Mouse (Mus musculus) B cell, adult 62 days (primary cell): ENCODE results near the gene Susd1. TPM values are rescaled to one million over a fixed set of nuclear protein-coding genes. Genes with fewer than 3 reads are reported as not detected.

Experiments
- total RNA-seq: library from RNA; stranded (reverse); gene quantifications from 4 replicates; pipeline ENCODE4 v1.2.4, GENCODE M21; 2023

The Susd1 gene
- 73.2 to 86.6 TPM (median 80.0 TPM) in 4 replicates for total RNA-seq

DNA sequence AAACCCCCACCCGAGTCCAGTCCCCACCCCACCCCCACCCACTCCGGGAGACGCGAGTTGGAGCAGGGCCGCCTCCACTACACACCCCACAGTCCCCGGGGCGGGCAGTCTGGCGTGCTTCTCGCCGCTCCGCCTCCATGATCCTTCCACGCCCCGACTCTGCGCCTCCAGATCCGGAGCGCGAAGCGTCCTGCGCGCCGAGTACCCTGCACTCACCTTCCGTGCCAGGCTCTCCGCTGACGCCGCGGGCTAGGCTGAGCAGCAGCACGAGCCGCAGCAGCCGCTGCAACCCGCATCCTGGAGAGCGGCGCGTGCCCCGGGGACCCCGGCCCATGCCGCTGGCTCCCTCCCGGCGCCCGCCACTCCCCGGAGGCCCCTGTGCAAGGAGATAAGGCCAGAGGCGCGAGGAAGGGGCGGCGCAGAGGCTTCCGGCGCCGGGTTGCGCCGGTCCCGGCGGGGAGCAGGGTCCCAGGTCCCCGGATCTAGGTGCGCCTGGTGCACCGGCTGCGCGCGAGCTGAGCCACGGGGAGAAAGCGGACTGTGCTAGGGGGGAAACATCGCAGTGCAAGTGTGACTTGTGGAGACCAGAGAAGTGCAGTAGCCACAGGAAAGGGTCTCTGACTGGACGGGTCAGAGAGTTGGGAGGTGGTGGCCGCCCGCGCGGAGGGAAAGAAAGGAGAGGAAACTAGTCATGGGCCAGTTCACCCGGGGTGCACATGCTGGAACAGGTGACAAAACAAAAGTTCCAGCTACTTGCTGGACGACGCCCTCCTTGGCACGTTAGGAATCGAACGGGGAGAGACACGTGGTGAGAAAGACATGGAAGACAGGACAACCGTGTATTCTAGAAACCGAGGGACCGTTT, at the start of gene Susd1:
Gene Susd1 (minus strand): TSS at position 644 of the 865 bp plus-strand sequence.

Other genes starting within 250 kb of the Susd1 start
- gene Ugcg, start 249.4 kb downstream of the Susd1 start, total RNA-seq = 99.5 to 115 TPM (median 105 TPM) in 4 replicates
- 317 to 357 TPM (median 328 TPM) in 4 replicates for gene Ptbp3, start 110.7 kb upstream of the Susd1 start, total RNA-seq
- gene Hsdl2, start 142.9 kb upstream of the Susd1 start, total RNA-seq = 19.2 to 22.6 TPM (median 20.1 TPM) in 4 replicates
- gene E130308A19Rik, start 187.6 kb upstream of the Susd1 start, total RNA-seq = 21.1 to 23.9 TPM (median 22.7 TPM) in 4 replicates